Comparison of ENCODE assay signal across 14 mouse cellular contexts in the genomic region with DNA sequence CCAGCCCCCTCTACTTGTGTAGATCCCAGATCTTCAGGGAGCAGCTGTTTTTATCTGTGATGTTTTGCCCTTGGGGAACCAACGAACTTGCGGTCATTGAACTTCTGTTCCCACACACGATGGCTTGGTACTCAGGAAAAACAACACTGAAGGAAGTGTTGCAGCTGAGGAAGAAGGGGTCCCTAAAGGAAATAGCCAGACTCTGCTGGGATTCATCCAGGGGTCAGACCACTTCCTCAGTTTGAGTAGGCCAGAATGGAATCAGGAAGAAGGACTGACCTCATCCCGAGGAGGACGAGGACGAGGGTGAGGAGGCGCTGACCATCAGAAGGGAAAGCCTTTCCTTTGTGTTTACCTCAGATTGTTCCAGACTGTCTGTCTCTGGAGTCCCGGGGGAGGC. TPM values are rescaled to one million over a fixed set of nuclear protein-coding genes. Genes with fewer than 3 reads are reported as not detected.
DNase-seq lines count a peak whose midpoint lies in the region; ATAC-seq and TF ChIP-seq lines count a peak whose summit lies in the region.
"Had no signal": no experiment of that assay in that cellular context is flagged by ENCODE, and none has a peak within 500 bp of the region (broad histone marks: within the 10 kb centered on the region; RNA-seq: fewer than 3 reads in every experiment).

No protein-coding gene starts in this region.

- intact Hi-C loops in heart, postnatal 10 days (cut with DNase I): loop anchor here (2.0 kb wide), 2 partner anchors 14 to 74 kb away; no protein-coding TSS in a partner anchor

- no peak overlapping the region for H3K4me2 ChIP-seq in limb, embryonic 14.5 days (replicated peaks; ENCODE audit: low read depth, low read length, severe bottlenecking)

- H3K27me3 ChIP-seq in limb, embryonic 14.5 days (ENCODE audit: control insufficient read depth, insufficient read depth, low read length): no peaks in the 10 kb centered on the region
- no peaks in the 10 kb centered on the region for H3K27me3 ChIP-seq in limb, embryonic 10.5 days (ENCODE audit: low read depth, poor library complexity, severe bottlenecking)
- no peaks in the 10 kb centered on the region for H3K27me3 ChIP-seq in cerebellum, adult 2 months (ENCODE audit: control insufficient read depth, insufficient read depth, low read length)

- no peaks in the 10 kb centered on the region for H3K9me3 ChIP-seq in limb, embryonic 14.5 days (ENCODE audit: control insufficient read depth, low read length)
- no peaks in the 10 kb centered on the region for H3K9me3 ChIP-seq in limb, embryonic 10.5 days (replicated peaks)

- DNase-seq in limb, embryonic 14.5 days (ENCODE audit: low spot score): peak; percentile 4
- DNase-seq in limb, embryonic 10.5 days (ENCODE audit: low spot score): no peak
- DNase-seq in heart, postnatal 10 days: peak; percentile 69 to 74
- DNase-seq in kidney, postnatal 36 days: peak; percentile 74 to 87
- DNase-seq in skeletal muscle tissue, adult 2 months (ENCODE audit: low read depth, low spot score): peak; percentile 30
- DNase-seq in T-cell, adult 2 months (ENCODE audit: low spot score): no peak
- no peak for DNase-seq in cerebellum, adult 2 months
- DNase-seq in left cerebral cortex, adult 18-20 months (ENCODE audit: low spot score in 2 of 2): no peak
- DNase-seq: cerebellum, postnatal 25 days had no signal

- no peak for ATAC-seq in limb, embryonic 14.5 days (ENCODE audit: low FRiP score, low read depth)
- ATAC-seq: CD4-positive, CD25-positive, alpha-beta regulatory T cell, adult 4 months; forebrain, embryonic 14.5 days had no signal

- H3K27ac ChIP-seq in limb, embryonic 14.5 days (replicated peaks; ENCODE audit: low read depth, low read length): no peak overlapping the region
- no peak overlapping the region for H3K27ac ChIP-seq in limb, embryonic 10.5 days
- no peak overlapping the region for H3K27ac ChIP-seq in cerebellum, adult 2 months (ENCODE audit: insufficient read depth, low read length)

- TF ChIP-seq CTCF in cerebellum, adult 2 months (IDR thresholded peaks at IDR 0.05; ENCODE audit: borderline replicate concordance, insufficient read depth, low read depth, low read length): no peak

- no peak overlapping the region for H3K9ac ChIP-seq in limb, embryonic 14.5 days (ENCODE audit: low read depth, low read length, severe bottlenecking)

- no peak for TF ChIP-seq POLR2A in limb, embryonic 14.5 days (IDR thresholded peaks at IDR 0.05; ENCODE audit: borderline replicate concordance, extremely low read depth, insufficient read depth, insufficient read length)
- no peak for TF ChIP-seq POLR2A in cerebellum, adult 2 months (IDR thresholded peaks at IDR 0.05; ENCODE audit: borderline replicate concordance, insufficient read depth, low read length)

- H3K4me1 ChIP-seq in limb, embryonic 14.5 days (ENCODE audit: control insufficient read depth, insufficient read depth, low read length): no peaks in the 10 kb centered on the region
- no peaks in the 10 kb centered on the region for H3K4me1 ChIP-seq in limb, embryonic 10.5 days
- no peaks in the 10 kb centered on the region for H3K4me1 ChIP-seq in cerebellum, adult 2 months (ENCODE audit: control insufficient read depth, insufficient read depth, low read length)

- H3K36me3 ChIP-seq in limb, embryonic 14.5 days (ENCODE audit: control insufficient read depth, insufficient read depth, low read length): peaks cover 18% of the 10 kb centered on the region; the same call in 1 of the 2 replicates
- H3K36me3 ChIP-seq in limb, embryonic 10.5 days: peaks cover 45% of the 10 kb centered on the region

- no peak overlapping the region for H3K4me3 ChIP-seq in limb, embryonic 14.5 days (replicated peaks; ENCODE audit: low read length)
- H3K4me3 ChIP-seq in limb, embryonic 10.5 days: no peak overlapping the region
- H3K4me3 ChIP-seq in cerebellum, adult 2 months (replicated peaks; ENCODE audit: insufficient read depth, low read depth, low read length): no peak overlapping the region

- 74% methylated on average over 8 of the region's 8 CpGs for WGBS in limb, embryonic 14.5 days
- WGBS in limb, embryonic 10.5 days: 82% methylated on average over 8 of the region's 8 CpGs
- 90% methylated on average over 8 of the region's 8 CpGs for WGBS in cerebellum, adult 2 months

RNA-seq across cellular contexts. Expression of a gene that starts 49.4 kb away (rescaled TPM):
- not detected in 2 replicates for polyA plus RNA-seq in limb, embryonic 14.5 days (2012; rRNA removed)
- not detected in 2 replicates for polyA plus RNA-seq in limb, embryonic 14.5 days (2014; fragmentation: Nextera tagmentation; extraction: Ambion mirVana)
- polyA plus RNA-seq in limb, embryonic 10.5 days (2016; fragmentation: Nextera tagmentation; extraction: Ambion mirVana): not detected in 2 replicates
- total RNA-seq in heart, postnatal 10 days (2021): not detected
- polyA plus RNA-seq in cerebellum, adult 2 months (2012; rRNA removed): not detected in 2 replicates
- not detected for total RNA-seq in left cerebral cortex, adult 18-20 months (2021)
- total RNA-seq: megakaryocyte, adult 5-6 weeks had no signal
- polyA plus RNA-seq: CD4-positive, CD25-positive, alpha-beta regulatory T cell, adult 4 months; forebrain, embryonic 14.5 days; large intestine, adult 2 months; stomach, embryonic 14.5 days had no signal

Comparison
In these comparisons a context has a peak if more than half of its experiments do, and no peak if none do; other contexts are left out.
1. DNase-seq: peak in limb, embryonic 14.5 days (single experiment), heart, postnatal 10 days (2 of 2), kidney, postnatal 36 days (2 of 2) and skeletal muscle tissue, adult 2 months (single experiment); none in limb, embryonic 10.5 days (single experiment), T-cell, adult 2 months (single experiment), cerebellum, adult 2 months (0 of 2) and left cerebral cortex, adult 18-20 months (0 of 2).